Mouse (Mus musculus) frontal cortex, adult (tissue): ENCODE results near the gene Sgms1.

Source experiments
- ATAC-seq: cut with Nextera tagmentation; 2 replicates; pipeline ENCODE4 v1.9.2; 2017; ENCODE audit warnings: mild to moderate bottlenecking, moderate library complexity, mixed read lengths; ENCODE audit not compliant: low TSS enrichment

The Sgms1 gene

GRCm38 (mm10) chr19:32389001-32389871 is at the start of gene Sgms1:
Gene Sgms1 (minus strand): TSS chr19:32389714.
- ATAC-seq = peak; percentile 79

- no peak for ATAC-seq
These were observed 36.3 kb upstream of the Sgms1 start for GRCm38 (mm10) chr19:32425856-32426255.

GRCm38 (mm10) chr19:32424706-32425105 is 35.2 kb upstream of the Sgms1 start:
- no peak for ATAC-seq

GRCm38 (mm10) chr19:32419069-32419468 is 29.6 kb upstream of the Sgms1 start:
- no peak for ATAC-seq

- no peak for ATAC-seq
These were observed 27.3 kb upstream of the Sgms1 start for GRCm38 (mm10) chr19:32416692-32417317.

GRCm38 (mm10) chr19:32409603-32410360 is 20.3 kb upstream of the Sgms1 start:
- no peak for ATAC-seq

GRCm38 (mm10) chr19:32406717-32407116 is 17.2 kb upstream of the Sgms1 start:
- no peak for ATAC-seq

- ATAC-seq = no peak
These were observed 14.9 kb upstream of the Sgms1 start for GRCm38 (mm10) chr19:32404386-32404785.

GRCm38 (mm10) chr19:32403834-32404233 is 14.3 kb upstream of the Sgms1 start:
- ATAC-seq = no peak

GRCm38 (mm10) chr19:32398491-32398890 is 9.0 kb upstream of the Sgms1 start:
- no peak for ATAC-seq

GRCm38 (mm10) chr19:32396303-32396702 is 6.8 kb upstream of the Sgms1 start:
- ATAC-seq = no peak

- ATAC-seq = peak; percentile 74; the same call in 1 of the 2 replicates
These were observed 5.3 kb upstream of the Sgms1 start for GRCm38 (mm10) chr19:32394825-32395224.

GRCm38 (mm10) chr19:32393758-32394450 is 4.4 kb upstream of the Sgms1 start:
- no peak for ATAC-seq

- ATAC-seq = no peak
These were observed 3.7 kb upstream of the Sgms1 start for GRCm38 (mm10) chr19:32393092-32393745.

GRCm38 (mm10) chr19:32391441-32391840 is 1.9 kb upstream of the Sgms1 start:
- ATAC-seq = no peak

GRCm38 (mm10) chr19:32390116-32390515 is 602 bp upstream of the Sgms1 start:
- ATAC-seq = no peak

- peak; percentile 70 for ATAC-seq
These were observed 1.2 kb downstream of the Sgms1 start for GRCm38 (mm10) chr19:32388191-32388921.

GRCm38 (mm10) chr19:32387403-32388190 is 1.9 kb downstream of the Sgms1 start:
- no peak; the same call in 1 of the 2 replicates for ATAC-seq

- ATAC-seq = no peak
These were observed 2.7 kb downstream of the Sgms1 start for GRCm38 (mm10) chr19:32386556-32387402.
